In genomic region chr4:85162468-85163312, GRCm38 (mm10) we compare ENCODE assay signal across 9 mouse cellular contexts. TPM values are rescaled to one million over a fixed set of nuclear protein-coding genes. Genes with fewer than 3 reads are reported as not detected.
A peak's percentile ranks its signal among the peaks of the same experiment; 100 is the strongest.
DNase-seq lines count a peak whose midpoint lies in the region; ATAC-seq lines count a peak whose summit lies in the region.
"Had no signal": no experiment of that assay in that cellular context is flagged by ENCODE, and none has a peak within 500 bp of the region (broad histone marks: within the 10 kb centered on the region; RNA-seq: fewer than 3 reads in every experiment).

No protein-coding gene starts in this region.

- 28% methylated on average over 27 of the region's 27 CpGs for WGBS in heart, embryonic 10.5 days
- 24% methylated on average over 27 of the region's 27 CpGs for WGBS in heart, embryonic 14.5 days
- 27% methylated on average over 27 of the region's 27 CpGs for WGBS in liver, embryonic 12.5 days (ENCODE audit: insufficient replicate concordance)

- peak overlapping the region; percentile 50 for H3K4me2 ChIP-seq in heart, embryonic 14.5 days (ENCODE audit: low read length)
- H3K4me2 ChIP-seq in liver, embryonic 12.5 days: peak overlapping the region; percentile 24; the same call in 1 of the 2 replicates
- H3K4me2 ChIP-seq: liver, embryonic 15.5 days had no signal

- no peaks in the 10 kb centered on the region for H3K4me1 ChIP-seq in heart, embryonic 10.5 days
- H3K4me1 ChIP-seq in heart, embryonic 14.5 days (ENCODE audit: control insufficient read depth in 2 of 2, insufficient read depth in 2 of 2, low read length in 2 of 2): no peaks in the 10 kb centered on the region
- no peaks in the 10 kb centered on the region for H3K4me1 ChIP-seq in liver, embryonic 12.5 days
- H3K4me1 ChIP-seq: liver, embryonic 15.5 days had no signal

- peak overlapping the region; percentile 34; the same call in 1 of the 2 replicates for H3K9ac ChIP-seq in heart, embryonic 14.5 days (ENCODE audit: low read length)
- H3K9ac ChIP-seq in liver, embryonic 12.5 days: no peak overlapping the region
- H3K9ac ChIP-seq: liver, embryonic 15.5 days had no signal

- no peak for DNase-seq in heart, embryonic 10.5 days (ENCODE audit: low spot score)
- no peak for DNase-seq in heart, adult 8-10 months (ENCODE audit: low spot score)
- peak; percentile 73 for DNase-seq in cerebellum, postnatal 36 days
- DNase-seq in kidney, postnatal 14 days: peak; percentile 62
- peak; percentile 22 for DNase-seq in ovary, postnatal 14 days (ENCODE audit: low spot score)
- DNase-seq in B cell, adult 2 months: no peak

- no peaks in the 10 kb centered on the region for H3K9me3 ChIP-seq in heart, embryonic 10.5 days
- no peaks in the 10 kb centered on the region for H3K9me3 ChIP-seq in heart, embryonic 14.5 days (ENCODE audit: control insufficient read depth, low read length)
- no peaks in the 10 kb centered on the region for H3K9me3 ChIP-seq in liver, embryonic 12.5 days (replicated peaks)
- H3K9me3 ChIP-seq: liver, embryonic 15.5 days had no signal

- no peak for ATAC-seq in heart, embryonic 14.5 days (ENCODE audit: insufficient number of reproducible peaks, insufficient read depth, low FRiP score, low read depth)
- ATAC-seq in liver, embryonic 12.5 days: no peak

- no peaks in the 10 kb centered on the region for H3K27me3 ChIP-seq in heart, embryonic 10.5 days (ENCODE audit: insufficient read depth, poor library complexity, severe bottlenecking)
- H3K27me3 ChIP-seq in heart, embryonic 14.5 days (ENCODE audit: control insufficient read depth, insufficient read depth, low read length): no peaks in the 10 kb centered on the region
- no peaks in the 10 kb centered on the region for H3K27me3 ChIP-seq in liver, embryonic 12.5 days (replicated peaks)
- H3K27me3 ChIP-seq: liver, embryonic 15.5 days had no signal

- H3K27ac ChIP-seq in heart, embryonic 10.5 days: no peak overlapping the region
- H3K27ac ChIP-seq in heart, embryonic 14.5 days (replicated peaks in 1 of 2; ENCODE audit: control insufficient read depth in 1 of 2, insufficient read depth in 1 of 2, low read depth in 2 of 2, low read length in 2 of 2): no peak overlapping the region
- H3K27ac ChIP-seq in liver, embryonic 12.5 days: no peak overlapping the region
- H3K27ac ChIP-seq: liver, embryonic 15.5 days had no signal

- H3K4me3 ChIP-seq in heart, embryonic 10.5 days: peak overlapping the region; percentile 27
- no peak overlapping the region; a peak in 1 of 4 replicates for H3K4me3 ChIP-seq in heart, embryonic 14.5 days (ENCODE audit: control insufficient read depth in 1 of 2, insufficient read depth in 1 of 2, low read depth in 1 of 2, low read length in 2 of 2)
- no peak overlapping the region for H3K4me3 ChIP-seq in liver, embryonic 12.5 days
- H3K4me3 ChIP-seq: liver, embryonic 15.5 days had no signal

- no peaks in the 10 kb centered on the region for H3K36me3 ChIP-seq in heart, embryonic 10.5 days
- H3K36me3 ChIP-seq in heart, embryonic 14.5 days (ENCODE audit: control insufficient read depth, insufficient read depth, low read length): no peaks in the 10 kb centered on the region
- H3K36me3 ChIP-seq in liver, embryonic 12.5 days: no peaks in the 10 kb centered on the region
- H3K36me3 ChIP-seq: liver, embryonic 15.5 days had no signal

RNA-seq across cellular contexts. Expression of gene Sh3gl2, which starts 42.2 kb away (rescaled TPM):
- polyA plus RNA-seq in heart, embryonic 10.5 days (2016; fragmentation: Nextera tagmentation; extraction: Ambion mirVana): 0.52 and 0.58 TPM in 2 replicates
- total RNA-seq in heart, adult 8-10 months (2022): 1 to 10 TPM; 5.2 to 9.7 (median 7.2) TPM
- 0.51 and 1.0 TPM in 2 replicates for polyA plus RNA-seq in heart, embryonic 14.5 days (2014; fragmentation: Nextera tagmentation; extraction: Ambion mirVana)
- 0.17 and 0.18 TPM in 2 replicates for polyA plus RNA-seq in liver, embryonic 12.5 days (2016; fragmentation: Nextera tagmentation; extraction: Ambion mirVana)
- polyA plus RNA-seq: liver, embryonic 15.5 days had no signal

Comparison
In these comparisons a context has a peak if more than half of its experiments do, and no peak if none do; other contexts are left out.
1. DNase-seq: peak in cerebellum, postnatal 36 days (2 of 2), kidney, postnatal 14 days (single experiment) and ovary, postnatal 14 days (single experiment); none in heart, embryonic 10.5 days (single experiment), heart, adult 8-10 months (single experiment) and B cell, adult 2 months (0 of 2).